Mouse (Mus musculus): ENCODE results near the gene Slc6a11.

Slc6a11 gene

DNA sequence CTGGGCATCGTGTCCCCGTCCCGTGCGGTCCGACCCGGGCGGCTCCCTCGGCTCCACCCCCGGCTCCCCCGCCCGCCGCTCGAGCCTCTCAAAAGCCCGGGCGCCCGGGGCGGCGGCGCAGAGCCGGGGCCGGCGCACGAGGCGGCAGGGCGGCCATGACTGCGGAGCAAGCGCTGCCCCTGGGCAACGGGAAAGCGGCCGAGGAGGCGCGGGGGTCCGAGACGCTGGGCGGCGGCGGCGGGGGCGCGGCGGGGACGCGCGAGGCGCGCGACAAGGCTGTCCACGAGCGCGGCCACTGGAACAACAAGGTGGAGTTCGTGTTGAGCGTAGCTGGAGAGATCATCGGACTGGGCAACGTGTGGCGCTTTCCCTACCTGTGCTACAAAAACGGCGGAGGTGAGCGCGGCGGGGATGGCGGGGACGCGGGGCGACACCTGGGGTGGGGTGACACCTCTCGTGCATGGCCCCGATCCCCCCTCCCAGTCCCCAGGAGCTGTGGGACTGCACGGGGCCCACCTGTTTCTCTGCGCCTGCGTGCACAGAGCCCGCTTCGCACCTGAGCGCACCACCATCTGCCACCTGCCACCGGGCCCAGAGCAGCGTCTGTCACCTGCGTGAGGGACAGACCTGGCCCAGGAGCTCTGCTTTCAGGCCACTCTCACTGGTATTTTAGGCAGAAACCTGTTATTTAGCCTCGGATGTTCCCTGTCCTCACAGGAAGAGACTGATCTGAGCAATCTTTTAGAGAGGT, at the start of gene Slc6a11:
TSS of gene Slc6a11 (plus strand) at position 120 of the 751 bp plus-strand sequence.
- CTCF ChIA-PET: no interaction called here
- POLR2A ChIA-PET: no interaction called here

DNA sequence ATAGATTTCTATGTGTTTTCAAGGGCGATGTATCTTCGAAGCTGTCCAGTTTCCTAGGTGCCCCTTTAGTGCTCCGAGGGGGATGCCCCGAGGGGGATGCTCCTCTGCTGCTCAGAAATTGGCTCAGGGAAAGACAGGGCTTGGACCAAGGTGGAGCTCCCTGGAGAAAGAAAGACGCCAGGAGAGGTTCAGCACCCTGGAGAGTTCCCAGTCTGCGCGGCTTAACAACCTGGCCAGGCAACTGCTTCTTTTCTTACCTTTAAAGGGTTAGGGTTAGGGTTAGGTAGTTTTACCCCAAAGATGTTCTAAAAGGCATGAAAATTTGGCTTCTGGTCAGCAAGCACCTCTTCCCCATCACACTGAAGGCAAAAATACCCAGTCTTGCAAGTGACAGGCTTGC, 43.9 kb upstream of the Slc6a11 start:
- POLR2A ChIA-PET: no interaction called here
- CTCF ChIA-PET: interaction anchor here (0.6 to 5.4 kb wide), 7 partner anchors 16 to 270 kb away, joined by 3 to 47 read pairs (median 3); no protein-coding TSS in a partner anchor

DNA sequence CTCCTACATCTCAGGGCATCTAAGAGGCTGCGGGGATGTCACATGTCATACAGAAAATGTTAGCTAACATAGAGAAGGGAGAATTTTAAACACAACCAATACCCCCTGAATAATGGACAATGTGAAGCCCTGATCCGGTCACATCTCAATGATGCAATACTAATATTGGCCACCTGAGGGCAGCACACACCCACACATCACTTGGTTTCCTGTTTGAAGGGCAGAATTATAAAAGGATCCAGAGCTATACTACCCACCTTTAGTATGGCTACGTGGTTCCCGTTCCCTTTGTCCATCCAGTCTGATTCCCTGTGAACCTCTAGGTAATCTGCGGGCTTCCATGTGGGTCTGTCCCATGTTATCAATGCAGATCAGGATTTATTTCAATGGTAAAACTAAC, 41.4 kb upstream of the Slc6a11 start:
- ChIA-PET CTCF (interaction anchor here (0.5 to 5.4 kb wide), 25 partner anchors 9 to 608 kb away, joined by 3 to 47 read pairs (median 4); no protein-coding TSS in a partner anchor), POLR2A (no interaction called here)

DNA sequence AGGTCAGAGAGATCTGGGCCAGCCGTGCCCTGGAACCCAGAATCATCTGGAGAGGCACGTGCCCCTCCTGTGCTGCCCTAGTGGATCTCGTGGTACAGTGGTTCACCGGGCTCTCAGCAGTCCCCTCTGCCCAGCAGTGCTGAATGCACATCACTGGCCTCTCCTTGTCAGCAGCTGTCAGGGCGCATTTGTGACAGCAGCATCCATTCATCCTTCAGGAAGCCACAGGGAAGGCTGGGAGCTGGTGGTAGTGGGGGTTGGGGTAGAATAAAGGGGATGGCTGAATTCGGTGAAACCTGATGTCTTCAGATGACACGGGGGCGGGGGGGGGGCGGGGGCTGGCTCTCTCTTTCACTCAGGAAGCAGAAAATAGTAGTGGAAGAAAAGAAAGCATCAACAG, 38.8 kb upstream of the Slc6a11 start:
- POLR2A ChIA-PET: no interaction called here
- CTCF ChIA-PET: no interaction called here

DNA sequence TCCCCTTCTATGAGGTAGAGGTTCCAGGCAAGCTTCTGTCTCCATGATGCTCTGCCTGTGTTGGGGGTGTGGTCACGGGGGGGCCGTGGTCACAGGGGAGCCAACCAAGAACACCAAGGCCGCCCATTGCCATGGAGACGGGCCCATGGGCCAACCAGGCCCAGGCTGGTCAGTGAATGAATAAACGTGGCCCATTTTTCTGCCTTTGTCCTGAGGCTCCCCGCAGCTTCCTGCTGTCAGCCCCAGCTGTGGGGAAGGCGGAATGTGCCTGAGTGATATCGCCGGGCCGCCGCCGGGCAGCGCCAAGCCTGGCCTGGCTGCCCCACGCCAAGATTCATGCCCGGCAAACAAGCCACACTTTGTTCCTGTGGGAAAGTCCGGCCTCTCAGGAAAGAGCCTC, 36.8 kb upstream of the Slc6a11 start:
- ChIA-PET POLR2A (no interaction called here), CTCF (interaction anchor here in 2 of 4 experiments (0.7 to 1.4 kb wide), 2 partner anchors 151 to 250 kb away, joined by 3 read pairs; no protein-coding TSS in a partner anchor)

DNA sequence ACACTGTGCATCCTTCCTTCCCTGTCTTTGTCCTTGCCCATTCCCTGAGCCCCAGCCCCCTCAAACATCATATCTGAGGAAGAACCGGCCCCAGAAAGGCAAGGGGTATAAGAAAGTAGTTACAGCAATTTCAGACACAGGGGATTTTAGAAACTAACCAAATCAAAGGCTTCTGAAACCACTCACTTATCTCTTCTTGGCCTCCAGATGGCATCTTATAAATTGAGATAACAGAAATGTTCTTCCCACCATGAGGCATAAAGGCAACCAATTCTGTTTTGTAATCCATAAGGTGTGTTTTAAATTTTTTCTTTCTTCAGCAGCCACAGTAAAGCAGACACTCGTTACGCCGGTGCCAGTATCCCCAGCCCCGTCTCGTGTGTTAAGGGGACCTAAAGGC, 34.5 kb upstream of the Slc6a11 start:
- ChIA-PET POLR2A (no interaction called here), CTCF (no interaction called here)

DNA sequence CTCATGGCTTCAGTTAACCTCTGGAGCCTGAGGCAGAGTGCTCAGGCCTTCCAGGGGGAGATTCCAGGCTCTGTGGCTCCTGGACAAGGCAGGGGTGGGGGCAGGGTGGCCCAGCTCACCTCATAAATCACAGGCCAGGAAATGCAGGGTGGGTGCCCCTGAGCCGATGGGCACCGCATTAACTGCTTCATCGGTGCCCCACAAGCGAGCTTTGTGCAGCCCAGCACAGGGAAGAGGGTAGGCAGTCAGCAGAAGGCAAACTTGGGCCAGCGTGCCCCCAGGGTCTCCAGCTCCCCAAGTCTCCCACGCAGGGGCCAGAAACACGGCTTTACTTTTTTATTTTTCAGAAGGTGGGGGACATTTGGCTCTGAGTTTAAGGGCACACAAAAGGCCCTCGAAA, 29.1 kb upstream of the Slc6a11 start:
- ChIA-PET CTCF (no interaction called here), POLR2A (no interaction called here)

DNA sequence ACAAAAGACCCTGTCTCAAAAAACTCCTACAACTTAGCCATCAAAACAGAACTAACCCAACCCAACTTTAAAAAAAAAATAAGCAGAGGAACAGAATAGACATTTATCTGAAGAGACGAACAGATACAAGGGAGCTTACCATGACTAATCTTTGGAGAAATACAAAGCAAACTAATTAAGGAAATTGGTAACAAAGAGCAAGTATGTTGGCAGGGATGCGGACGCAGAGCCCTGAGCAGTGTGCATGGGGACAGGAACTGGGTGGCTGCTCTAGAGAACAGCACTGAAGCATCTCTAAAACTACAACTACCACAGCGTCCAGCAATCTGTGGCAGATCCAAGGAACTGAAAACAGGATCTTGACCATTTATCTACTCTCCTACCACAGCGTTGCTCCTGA, 11.5 kb upstream of the Slc6a11 start:
- POLR2A ChIA-PET: no interaction called here

DNA sequence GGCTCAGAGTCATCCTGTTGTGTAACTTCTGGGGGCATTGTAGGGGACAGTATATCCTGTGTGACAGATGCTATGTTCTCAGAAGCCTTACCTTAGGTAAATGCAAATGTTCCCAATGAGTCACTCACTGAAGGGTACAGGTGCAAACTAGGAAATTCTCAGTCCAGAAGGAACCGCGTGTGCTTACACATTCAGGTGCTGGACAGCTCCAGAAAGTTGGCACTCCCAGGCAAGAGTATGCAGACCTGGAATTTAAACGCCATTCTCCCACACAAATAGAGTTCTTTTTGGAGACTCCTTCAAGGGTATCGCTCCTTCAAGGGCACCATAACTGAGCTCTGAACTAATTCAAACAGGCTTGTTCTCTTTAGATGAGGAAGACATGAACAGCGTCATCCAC, 5.5 kb upstream of the Slc6a11 start:
- ChIA-PET CTCF (no interaction called here), POLR2A (interaction anchor here in 1 of 4 experiments (0.5 kb wide), 1 partner anchor 299 kb away, joined by 3 read pairs; no protein-coding TSS in a partner anchor)

More for the DNA sequence above, 11.5 kb upstream of the Slc6a11 start:
- CTCF ChIA-PET: no interaction called here

DNA sequence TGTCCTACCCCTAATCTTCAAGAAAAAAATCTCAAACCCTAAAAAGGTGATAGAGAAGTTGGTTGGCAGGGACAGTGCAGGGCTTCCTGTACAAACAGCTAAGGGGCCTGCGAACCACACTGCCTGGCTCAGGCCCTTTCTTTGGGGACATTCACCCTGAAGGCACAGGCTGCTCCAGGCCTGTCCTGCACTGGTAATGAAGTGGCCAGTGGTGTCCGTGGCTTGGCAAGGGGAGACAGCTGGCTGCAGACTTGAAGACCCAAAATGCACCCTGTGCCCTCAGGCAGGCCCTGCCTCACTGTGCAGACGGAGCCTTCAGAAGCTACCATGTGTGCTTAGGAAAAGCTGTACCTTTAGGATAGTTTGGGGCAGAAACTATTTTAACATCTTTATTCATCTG, 1.4 kb downstream of the Slc6a11 start:
- ChIA-PET CTCF (interaction anchor here in 1 of 4 experiments (0.7 kb wide), 1 partner anchor 9 kb away, joined by 3 read pairs; no protein-coding TSS in a partner anchor), POLR2A (interaction anchor here in 1 of 4 experiments (0.5 kb wide), 1 partner anchor 153 kb away, joined by 3 read pairs; no protein-coding TSS in a partner anchor)

DNA sequence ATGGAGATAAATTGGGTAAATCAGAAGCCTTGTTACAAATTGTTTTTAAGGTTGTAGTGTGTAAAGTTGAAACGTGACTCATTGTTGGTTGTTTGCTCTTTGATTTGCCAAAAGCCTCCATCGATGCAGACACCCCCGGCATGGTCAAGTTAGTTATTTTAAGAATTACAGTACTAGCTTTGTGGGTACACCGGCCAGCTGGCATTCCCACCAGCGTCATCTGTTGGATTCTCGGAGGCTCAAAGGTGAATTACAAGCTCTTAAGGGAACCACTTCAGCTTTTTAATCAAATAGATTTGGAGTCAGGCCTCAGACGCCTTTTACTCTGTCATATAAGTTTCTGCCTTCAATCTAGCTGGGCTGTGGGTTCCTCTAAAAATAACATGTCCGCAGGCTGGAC, 1.9 kb downstream of the Slc6a11 start:
- ChIA-PET POLR2A (no interaction called here), CTCF (interaction anchor here in 1 of 4 experiments (0.7 kb wide), 1 partner anchor 10 kb away, joined by 3 read pairs; no protein-coding TSS in a partner anchor)

DNA sequence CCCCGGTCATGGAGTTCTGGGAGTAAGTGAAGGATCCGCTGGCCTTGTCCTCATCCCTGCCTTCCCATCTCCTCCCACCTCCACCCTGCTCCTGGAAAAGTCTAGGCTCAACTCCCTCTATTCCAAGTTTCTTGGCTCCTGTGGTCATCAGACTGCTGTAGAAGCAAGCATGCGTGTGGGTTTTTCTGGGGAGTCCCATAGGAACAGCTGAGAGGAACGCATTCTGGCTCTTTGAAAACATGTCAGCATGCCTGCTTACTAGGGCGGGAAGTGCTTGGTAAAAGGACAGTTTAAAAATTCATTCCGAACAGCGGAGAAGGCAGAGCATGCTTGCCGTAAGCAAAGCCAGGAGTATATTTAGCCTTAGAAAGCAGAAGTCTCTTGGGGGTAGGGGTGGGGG, 7.9 kb downstream of the Slc6a11 start:
- ChIA-PET POLR2A (no interaction called here), CTCF (no interaction called here)

DNA sequence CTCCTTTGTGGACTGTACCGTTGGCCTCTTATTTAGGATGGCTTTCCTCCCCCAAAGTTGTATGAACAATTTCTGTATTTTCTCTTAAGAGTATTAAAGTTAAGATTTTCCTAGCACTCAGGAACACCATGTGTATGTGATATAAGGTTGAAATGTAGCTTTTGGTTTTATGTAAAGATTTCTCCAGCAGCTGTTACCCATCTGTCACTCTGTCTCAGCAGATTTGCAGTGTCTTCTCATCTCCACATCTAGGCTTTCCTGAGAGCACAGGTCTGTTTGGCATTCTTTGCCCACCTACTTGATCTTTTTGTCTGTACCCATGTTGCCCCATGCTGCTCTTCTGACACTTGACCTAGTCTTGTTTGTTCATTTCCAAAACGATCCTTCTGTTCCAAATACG, 10.4 kb downstream of the Slc6a11 start:
- ChIA-PET POLR2A (no interaction called here), CTCF (no interaction called here)

DNA sequence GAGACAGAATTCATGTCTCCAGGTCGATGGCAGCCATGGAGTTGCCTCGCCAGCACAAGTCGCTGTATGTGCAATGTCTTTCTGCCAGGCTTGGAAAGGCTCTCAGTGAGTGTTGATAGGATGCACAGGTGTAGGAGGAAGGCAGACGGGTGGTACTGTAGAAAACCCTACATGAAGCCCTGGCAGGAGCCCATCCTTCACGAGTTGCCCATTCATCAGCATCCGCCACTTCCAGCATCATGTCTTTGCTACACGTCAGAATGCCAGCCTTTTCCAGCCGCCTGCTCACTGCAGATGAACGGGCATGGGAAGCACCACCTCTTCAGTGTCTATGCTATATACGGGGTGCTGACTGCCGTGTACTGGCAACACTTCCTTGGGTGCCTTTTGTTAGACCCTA, 11.4 kb downstream of the Slc6a11 start:
- POLR2A ChIA-PET: no interaction called here
- CTCF ChIA-PET: no interaction called here

DNA sequence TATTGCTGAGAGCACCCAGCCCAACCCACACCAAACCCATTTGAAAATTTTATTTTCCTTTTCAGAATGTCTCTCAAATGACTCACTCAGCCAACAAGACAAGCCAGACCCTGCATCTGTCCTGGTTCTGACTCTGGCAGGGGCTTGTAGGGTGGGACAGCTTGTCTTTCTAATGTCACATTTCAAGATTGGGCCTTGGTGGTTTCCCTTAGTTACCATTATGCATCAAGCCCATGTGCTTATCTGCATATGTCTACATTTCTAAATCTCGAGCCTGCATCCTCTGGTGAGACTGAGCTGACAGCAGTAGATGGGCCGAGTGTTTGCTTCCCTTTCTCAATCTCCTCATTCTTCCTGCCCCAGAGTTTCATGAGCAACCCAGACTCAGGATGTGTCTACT, 12.5 kb downstream of the Slc6a11 start:
- POLR2A ChIA-PET: no interaction called here
- CTCF ChIA-PET: no interaction called here

DNA sequence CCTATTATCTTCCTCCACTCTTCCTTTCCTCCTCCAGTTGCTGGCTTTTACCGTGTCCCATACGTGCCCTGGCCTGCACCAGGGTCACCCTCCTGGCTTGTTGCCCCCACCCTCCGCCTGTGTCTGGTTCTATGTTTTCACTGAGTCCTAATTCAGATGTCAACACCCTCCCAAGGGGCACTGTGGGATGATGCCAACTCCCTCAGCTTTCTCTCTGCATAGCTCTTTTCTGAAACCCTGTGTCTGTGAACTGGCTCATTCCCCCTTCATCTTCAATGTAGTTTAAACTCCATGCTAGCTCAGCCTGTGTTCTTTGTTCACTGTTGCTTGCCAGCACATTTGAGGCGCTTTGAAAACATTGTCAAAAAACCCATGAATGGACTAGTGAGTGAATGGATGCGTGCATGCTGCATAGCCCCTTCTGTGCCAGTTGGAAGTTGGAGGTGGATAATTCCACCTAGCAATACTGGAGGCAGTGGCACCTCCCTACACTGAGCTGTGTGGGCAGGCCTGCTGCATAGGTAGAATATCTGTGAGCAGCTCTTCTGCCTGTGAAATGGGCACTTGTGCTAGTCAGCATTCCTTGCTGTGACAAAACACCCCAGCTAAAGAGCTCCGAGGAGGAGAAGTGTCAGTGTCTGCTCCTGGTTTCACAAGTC, 13.5 kb downstream of the Slc6a11 start:
- CTCF ChIA-PET: no interaction called here
- POLR2A ChIA-PET: no interaction called here

DNA sequence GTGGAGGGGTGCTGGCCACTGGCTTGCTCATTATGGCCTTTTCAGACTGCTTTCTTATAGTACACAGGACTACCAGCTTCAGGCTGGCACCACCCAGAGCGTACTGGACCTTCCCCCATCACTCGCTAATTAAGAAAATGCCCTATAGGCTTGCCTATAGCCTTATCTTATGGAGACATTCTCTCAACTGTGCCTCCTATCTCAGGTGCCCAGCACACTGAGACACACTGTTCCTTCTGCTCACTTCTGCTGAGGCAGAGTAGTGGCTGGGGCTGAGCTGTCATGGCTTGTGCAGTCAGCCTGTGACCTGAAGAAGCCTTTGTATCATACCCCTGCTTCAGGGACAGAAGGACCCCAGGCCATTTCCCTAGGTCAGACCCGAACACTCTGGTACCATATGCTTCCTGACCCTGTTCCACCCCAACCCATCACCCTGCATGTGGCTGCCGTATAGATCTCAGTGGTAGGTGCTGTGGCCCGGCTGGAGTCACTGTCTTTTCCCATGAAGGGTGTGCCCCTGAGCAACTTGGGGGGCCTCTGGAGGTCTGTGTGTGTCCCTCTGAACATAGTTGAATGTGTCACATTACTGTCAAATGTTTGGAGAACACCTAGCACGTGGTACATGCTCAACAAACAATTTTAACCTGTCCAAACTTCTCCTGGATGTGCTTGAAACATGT, 14.7 kb downstream of the Slc6a11 start:
- ChIA-PET CTCF (no interaction called here), POLR2A (no interaction called here)

DNA sequence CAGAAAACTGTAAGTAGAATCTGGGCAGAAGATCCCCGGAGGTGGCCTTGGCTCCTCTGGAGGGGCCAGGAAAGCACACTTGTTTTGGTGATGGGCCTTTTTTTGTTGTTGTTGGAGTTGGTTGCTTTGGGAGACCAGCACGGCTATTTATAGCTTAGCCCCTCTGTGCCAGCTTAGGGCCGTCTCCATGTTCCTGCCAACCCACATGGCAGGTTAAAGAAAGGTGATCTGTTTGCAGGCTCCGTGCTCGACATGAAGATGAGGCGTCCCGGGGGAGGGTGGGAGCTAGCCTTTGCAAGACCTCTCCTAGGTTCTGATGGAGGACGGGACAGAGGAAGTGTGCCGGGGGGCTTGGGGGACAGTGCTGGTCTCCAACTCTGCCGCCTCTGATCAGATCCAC, 24.7 kb downstream of the Slc6a11 start:
- ChIA-PET POLR2A (no interaction called here), CTCF (no interaction called here)

DNA sequence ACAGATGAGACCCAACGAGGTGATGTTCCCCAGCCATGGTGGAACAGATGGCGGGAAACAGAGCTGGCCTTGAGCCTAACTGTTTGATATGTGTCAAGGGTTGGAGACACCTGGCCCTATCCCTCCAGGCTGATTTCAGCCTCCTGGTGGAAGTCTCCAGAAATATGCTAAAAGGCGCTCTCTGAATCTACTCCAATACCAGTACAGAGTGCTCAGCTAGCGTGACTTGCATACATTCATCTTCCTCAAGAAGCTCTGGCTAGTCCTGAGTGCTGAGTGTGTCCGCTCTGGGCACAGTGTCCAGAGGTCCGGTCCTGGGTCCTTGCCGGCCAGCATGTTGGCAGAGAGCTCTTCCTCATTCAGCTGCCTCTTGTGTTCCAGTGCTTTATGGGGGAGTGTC, 27.8 kb downstream of the Slc6a11 start:
- ChIA-PET CTCF (interaction anchor here in 1 of 4 experiments (0.5 to 0.6 kb wide), 2 partner anchors 24 to 96 kb away, joined by 3 to 4 read pairs; no protein-coding TSS in a partner anchor), POLR2A (no interaction called here)

DNA sequence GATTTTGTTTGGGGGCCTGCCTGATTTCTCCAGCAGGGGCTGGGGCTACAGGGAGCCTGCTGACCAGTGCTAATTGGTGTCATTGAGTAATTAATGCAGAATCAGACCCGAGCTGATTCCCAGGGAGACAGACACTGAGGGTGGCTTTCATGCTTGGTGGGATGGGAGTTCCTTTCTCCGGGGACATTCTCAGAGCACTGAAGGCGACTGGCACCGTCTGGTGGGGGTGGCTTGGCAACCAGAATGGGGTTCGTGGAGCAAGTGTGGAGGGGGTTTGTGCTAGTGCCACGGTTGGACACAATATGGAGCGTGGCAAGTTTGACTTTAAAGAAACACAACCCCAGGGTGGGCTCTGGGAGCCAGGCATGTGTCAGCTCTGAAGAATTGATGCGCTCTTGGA, 29.7 kb downstream of the Slc6a11 start:
- CTCF ChIA-PET: no interaction called here
- POLR2A ChIA-PET: no interaction called here

DNA sequence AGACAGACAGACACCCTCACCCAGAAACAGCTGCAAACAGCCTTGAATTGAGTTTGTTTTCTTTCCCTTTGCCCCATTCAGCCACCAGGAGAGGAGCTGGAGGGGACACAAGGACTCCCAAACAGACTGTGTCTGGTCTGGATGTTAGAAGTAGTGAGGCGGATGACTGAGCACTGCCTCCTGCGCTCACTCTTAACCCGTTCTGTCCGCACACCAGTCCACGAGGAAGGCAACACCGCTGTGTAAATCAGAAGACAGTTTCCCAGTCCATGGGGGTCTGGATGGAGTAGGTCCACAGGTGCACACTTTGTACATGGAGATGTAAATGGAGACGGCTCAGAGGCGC, 43.0 kb downstream of the Slc6a11 start:
- CTCF ChIA-PET: no interaction called here
- POLR2A ChIA-PET: no interaction called here
